Comparison of ENCODE assay signal across 9 mouse cellular contexts in the genomic region with DNA sequence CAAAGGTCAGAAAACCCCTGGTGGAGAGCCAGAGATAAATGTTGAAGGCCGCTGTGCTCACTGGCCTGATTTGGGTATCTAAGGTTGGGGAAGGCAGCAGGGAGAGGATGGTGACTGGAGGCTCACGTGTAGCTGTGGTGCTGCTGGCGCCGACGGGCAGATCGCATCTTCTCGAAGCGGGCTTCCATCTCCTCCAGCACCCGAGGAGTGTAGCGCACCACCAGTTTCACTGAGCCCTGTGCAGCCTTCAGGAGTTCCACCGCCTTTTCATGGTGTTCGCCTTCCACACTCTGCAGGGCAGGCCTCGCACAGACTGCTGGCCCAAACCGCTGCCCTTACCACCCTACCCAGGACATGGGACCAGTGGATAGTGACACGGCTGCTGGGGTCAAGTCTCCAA. TPM values are rescaled to one million over a fixed set of nuclear protein-coding genes. Genes with fewer than 3 reads are reported as not detected.
DNase-seq lines count a peak whose midpoint lies in the region; ATAC-seq lines count a peak whose summit lies in the region.
"Had no signal": no experiment of that assay in that cellular context is flagged by ENCODE, and none has a peak within 500 bp of the region (broad histone marks: within the 10 kb centered on the region; RNA-seq: fewer than 3 reads in every experiment).

No protein-coding gene starts in this region.

- ATAC-seq in heart, embryonic 15.5 days (replicated peaks; ENCODE audit: insufficient number of reproducible peaks, insufficient read depth, low FRiP score, low read depth), result no peak
- no peak for ATAC-seq in hindbrain, embryonic 14.5 days (ENCODE audit: low FRiP score)
- ATAC-seq in midbrain, embryonic 14.5 days (ENCODE audit: low FRiP score, low TSS enrichment), result no peak

- no peak for DNase-seq in heart, postnatal 10 days
- peak; percentile 59 for DNase-seq in brain, adult 2 months (ENCODE audit: low read depth, low spot score)
- DNase-seq in hindbrain, embryonic 14.5 days (ENCODE audit: low spot score), result no peak
- DNase-seq in midbrain, embryonic 14.5 days, result peak; percentile 11
- no peak for DNase-seq in thymus, postnatal 10 days (ENCODE audit: low spot score in 2 of 2)
- no peak for DNase-seq in B cell, adult 2 months
- no peak for DNase-seq in adrenal gland, postnatal 10 days
- DNase-seq: layer of hippocampus, adult 9-11 months had no signal

- peak overlapping the region; percentile 99 for H3K4me2 ChIP-seq in heart, embryonic 15.5 days
- peak overlapping the region; percentile 75 for H3K4me2 ChIP-seq in hindbrain, embryonic 14.5 days (replicated peaks)
- peak overlapping the region; percentile 89 for H3K4me2 ChIP-seq in midbrain, embryonic 14.5 days (ENCODE audit: low read length)

- WGBS in heart, embryonic 15.5 days, result 78% methylated on average over 15 of the region's 15 CpGs
- WGBS in hindbrain, embryonic 14.5 days, result 76% methylated on average over 11 of the region's 15 CpGs
- 81% methylated on average over 15 of the region's 15 CpGs for WGBS in midbrain, embryonic 14.5 days

- 0 out of 2 replicates have a peak, but pooled peaks cover 5% of the 10 kb centered on the region for H3K36me3 ChIP-seq in heart, embryonic 15.5 days
- peaks cover 19% of the 10 kb centered on the region for H3K36me3 ChIP-seq in hindbrain, embryonic 14.5 days (replicated peaks; ENCODE audit: control insufficient read depth, insufficient read depth)
- peaks cover 12% of the 10 kb centered on the region for H3K36me3 ChIP-seq in midbrain, embryonic 14.5 days (ENCODE audit: control insufficient read depth, insufficient read depth, low read length)

- H3K9me3 ChIP-seq in heart, embryonic 15.5 days (replicated peaks), result no peaks in the 10 kb centered on the region
- H3K9me3 ChIP-seq in hindbrain, embryonic 14.5 days (ENCODE audit: control insufficient read depth, low read length), result no peaks in the 10 kb centered on the region
- H3K9me3 ChIP-seq in midbrain, embryonic 14.5 days (ENCODE audit: control insufficient read depth, low read length), result no peaks in the 10 kb centered on the region

- H3K4me3 ChIP-seq in heart, embryonic 15.5 days, result 0 out of 2 replicates have a peak overlapping the region, but pooled peaks have one; percentile 61
- H3K4me3 ChIP-seq in hindbrain, embryonic 14.5 days (replicated peaks; ENCODE audit: low read length), result peak overlapping the region; percentile 80
- peak overlapping the region; percentile 83 for H3K4me3 ChIP-seq in midbrain, embryonic 14.5 days (replicated peaks; ENCODE audit: low read depth, low read length)

- intact Hi-C loops in heart, postnatal 10 days (cut with DNase I), result no loop called here

- H3K27ac ChIP-seq in heart, embryonic 15.5 days, result no peak overlapping the region
- H3K27ac ChIP-seq in hindbrain, embryonic 14.5 days, result peak overlapping the region; percentile 83; the same call in 1 of the 2 replicates
- 0 out of 2 replicates have a peak overlapping the region, but pooled peaks have one; percentile 81 for H3K27ac ChIP-seq in midbrain, embryonic 14.5 days (replicated peaks; ENCODE audit: low read depth, low read length)

- H3K27me3 ChIP-seq in heart, embryonic 15.5 days, result peaks cover 57% of the 10 kb centered on the region
- H3K27me3 ChIP-seq in hindbrain, embryonic 14.5 days (ENCODE audit: control insufficient read depth, insufficient read depth, low read length), result peaks cover 8% of the 10 kb centered on the region
- peaks cover 16% of the 10 kb centered on the region for H3K27me3 ChIP-seq in midbrain, embryonic 14.5 days (ENCODE audit: control insufficient read depth, insufficient read depth, low read length)

- peaks cover 36% of the 10 kb centered on the region for H3K4me1 ChIP-seq in heart, embryonic 15.5 days (replicated peaks)
- H3K4me1 ChIP-seq in hindbrain, embryonic 14.5 days (replicated peaks; ENCODE audit: control insufficient read depth, insufficient read depth, low read length), result peaks cover 31% of the 10 kb centered on the region
- peaks cover 34% of the 10 kb centered on the region for H3K4me1 ChIP-seq in midbrain, embryonic 14.5 days (ENCODE audit: control insufficient read depth, insufficient read depth, low read length)

- H3K9ac ChIP-seq in heart, embryonic 15.5 days, result no peak overlapping the region
- peak overlapping the region; percentile 73 for H3K9ac ChIP-seq in hindbrain, embryonic 14.5 days
- H3K9ac ChIP-seq in midbrain, embryonic 14.5 days (replicated peaks; ENCODE audit: low read length), result peak overlapping the region; percentile 64

RNA-seq across cellular contexts. Expression of gene Ppfia3, which starts 1.4 kb away (rescaled TPM):
- polyA plus RNA-seq in heart, embryonic 15.5 days (2015; fragmentation: Nextera tagmentation; extraction: Ambion mirVana), result 1.6 and 2.1 TPM in 2 replicates
- under 1 TPM; 0.22 to 0.31 TPM for total RNA-seq in heart, postnatal 10 days (2021)
- polyA plus RNA-seq in hindbrain, embryonic 14.5 days (2014; fragmentation: Nextera tagmentation; extraction: Ambion mirVana), result 29.8 and 32.3 TPM in 2 replicates
- polyA plus RNA-seq in midbrain, embryonic 14.5 days (2014; fragmentation: Nextera tagmentation; extraction: Ambion mirVana), result 26.9 and 28.0 TPM in 2 replicates
- total RNA-seq in adrenal gland, postnatal 10 days (2021), result 1 to 10 TPM; 1.9 to 3.0 TPM

RNA-seq across cellular contexts. Expression of gene Lin7b, which starts 2.2 kb away (rescaled TPM):
- polyA plus RNA-seq in heart, embryonic 15.5 days (2015; fragmentation: Nextera tagmentation; extraction: Ambion mirVana), result 1.2 and 1.3 TPM in 2 replicates
- total RNA-seq in heart, postnatal 10 days (2021), result 1 to 10 TPM in 1 of 2 experiments, under 1 TPM in 1; 0.97 to 1.1 TPM
- 34.8 and 37.9 TPM in 2 replicates for polyA plus RNA-seq in hindbrain, embryonic 14.5 days (2014; fragmentation: Nextera tagmentation; extraction: Ambion mirVana)
- 11.6 and 26.5 TPM in 2 replicates for polyA plus RNA-seq in midbrain, embryonic 14.5 days (2014; fragmentation: Nextera tagmentation; extraction: Ambion mirVana)
- total RNA-seq in adrenal gland, postnatal 10 days (2021), result 1 to 10 TPM in 1 of 2 experiments, under 1 TPM in 1; 0.90 to 2.9 TPM

RNA-seq across cellular contexts. Expression of gene Snrnp70, which starts 27.4 kb away (rescaled TPM):
- 123 and 146 TPM in 2 replicates for polyA plus RNA-seq in heart, embryonic 15.5 days (2015; fragmentation: Nextera tagmentation; extraction: Ambion mirVana)
- total RNA-seq in heart, postnatal 10 days (2021), result 100 to 1,000 TPM; 146 to 161 TPM
- 61.4 and 72.3 TPM in 2 replicates for polyA plus RNA-seq in hindbrain, embryonic 14.5 days (2014; fragmentation: Nextera tagmentation; extraction: Ambion mirVana)
- 80.6 and 135 TPM in 2 replicates for polyA plus RNA-seq in midbrain, embryonic 14.5 days (2014; fragmentation: Nextera tagmentation; extraction: Ambion mirVana)
- 100 to 1,000 TPM; 208 to 341 TPM for total RNA-seq in adrenal gland, postnatal 10 days (2021)

RNA-seq across cellular contexts. Expression of gene Hrc, which starts 33.1 kb away (rescaled TPM):
- polyA plus RNA-seq in heart, embryonic 15.5 days (2015; fragmentation: Nextera tagmentation; extraction: Ambion mirVana), result 25.2 and 26.4 TPM in 2 replicates
- 100 to 1,000 TPM; 320 to 351 TPM for total RNA-seq in heart, postnatal 10 days (2021)
- polyA plus RNA-seq in hindbrain, embryonic 14.5 days (2014; fragmentation: Nextera tagmentation; extraction: Ambion mirVana), result 0.20 and 0.41 TPM in 2 replicates
- polyA plus RNA-seq in midbrain, embryonic 14.5 days (2014; fragmentation: Nextera tagmentation; extraction: Ambion mirVana), result not detected in 2 replicates
- total RNA-seq in adrenal gland, postnatal 10 days (2021), result 10 to 100 TPM; 10.7 to 47.8 TPM

RNA-seq across cellular contexts. Expression of gene Trpm4, which starts 34.6 kb away (rescaled TPM):
- 12.7 and 15.8 TPM in 2 replicates for polyA plus RNA-seq in heart, embryonic 15.5 days (2015; fragmentation: Nextera tagmentation; extraction: Ambion mirVana)
- 10 to 100 TPM; 21.0 to 26.1 TPM for total RNA-seq in heart, postnatal 10 days (2021)
- polyA plus RNA-seq in hindbrain, embryonic 14.5 days (2014; fragmentation: Nextera tagmentation; extraction: Ambion mirVana), result 7.8 and 9.3 TPM in 2 replicates
- 8.4 and 9.5 TPM in 2 replicates for polyA plus RNA-seq in midbrain, embryonic 14.5 days (2014; fragmentation: Nextera tagmentation; extraction: Ambion mirVana)
- 10 to 100 TPM; 15.9 to 26.8 TPM for total RNA-seq in adrenal gland, postnatal 10 days (2021)

Comparison
In these comparisons a context has a peak if more than half of its experiments do, and no peak if none do; other contexts are left out.
1. DNase-seq: peak in brain, adult 2 months (single experiment) and midbrain, embryonic 14.5 days (single experiment); none in heart, postnatal 10 days (0 of 2), hindbrain, embryonic 14.5 days (single experiment), thymus, postnatal 10 days (0 of 2), B cell, adult 2 months (0 of 2) and adrenal gland, postnatal 10 days (single experiment).
2. Peak in every context shown above with its lines, with median percentiles within 50 percentile points of each other: H3K4me2 ChIP-seq and H3K4me3 ChIP-seq.